Mouse (Mus musculus) thymus, postnatal 0 days (tissue): ENCODE measurements around the gene Rpl5. TPM values are rescaled to one million over a fixed set of nuclear protein-coding genes. Genes with fewer than 3 reads are reported as not detected.
"Not testable (repeated sequence)": the region's sequence is repeated elsewhere in the genome, so short reads cannot be mapped to it uniquely, and the experiment has no call there.

ENCODE experiments used
- DNase-seq: peaks from one replicate; pipeline ENCODE4 v3.0.0-alpha.2; 2015; ENCODE audit warnings: low spot score
- polyA plus RNA-seq: library from polyadenylated mRNA; unstranded; fragments of >200 nt; fragmentation: Nextera tagmentation; extraction: Ambion mirVana; gene quantifications from 2 replicates; pipeline ENCODE4 v1.2.1, GENCODE M21; 2015

The Rpl5 gene
- polyA plus RNA-seq, 1 experiment from 2014 or later: 67.3 TPM

- no peak for DNase-seq
Observed at GRCm38 (mm10) chr5:107896265-107896664, 4.0 kb upstream of the Rpl5 start.

DNA sequence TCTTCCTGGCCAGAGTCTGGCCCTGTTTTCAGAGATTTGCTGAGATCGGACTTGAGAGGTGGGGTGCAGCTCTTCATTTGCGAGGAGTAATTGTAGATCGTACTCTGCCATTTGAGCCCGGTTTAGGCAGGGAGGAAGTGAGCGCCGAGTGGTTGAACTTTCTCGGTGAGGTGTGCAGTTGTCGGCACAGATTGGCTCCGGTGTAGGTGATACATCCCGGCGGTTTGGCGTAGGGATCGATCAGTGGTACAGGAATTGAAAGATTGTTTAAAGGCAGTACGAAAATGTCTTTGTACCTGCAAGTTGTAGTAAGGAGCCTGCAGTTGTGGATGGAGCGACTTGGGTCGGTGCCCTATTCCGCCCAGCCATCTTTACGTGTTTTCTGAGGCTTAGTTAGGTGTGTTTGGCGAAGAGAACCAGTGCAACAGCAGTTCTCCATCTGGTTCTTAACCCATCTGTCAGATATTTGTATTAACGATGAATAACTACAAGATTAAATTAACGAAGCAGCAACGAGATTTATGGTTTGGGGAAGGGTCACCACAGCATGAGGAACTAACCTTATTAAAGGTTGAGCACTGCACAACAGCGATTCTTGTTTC, 813 bp downstream of the Rpl5 start:
- DNase-seq: peak; percentile 55

- no peak for DNase-seq
Observed at GRCm38 (mm10) chr5:107904325-107904724, 4.0 kb downstream of the Rpl5 start.

DNA sequence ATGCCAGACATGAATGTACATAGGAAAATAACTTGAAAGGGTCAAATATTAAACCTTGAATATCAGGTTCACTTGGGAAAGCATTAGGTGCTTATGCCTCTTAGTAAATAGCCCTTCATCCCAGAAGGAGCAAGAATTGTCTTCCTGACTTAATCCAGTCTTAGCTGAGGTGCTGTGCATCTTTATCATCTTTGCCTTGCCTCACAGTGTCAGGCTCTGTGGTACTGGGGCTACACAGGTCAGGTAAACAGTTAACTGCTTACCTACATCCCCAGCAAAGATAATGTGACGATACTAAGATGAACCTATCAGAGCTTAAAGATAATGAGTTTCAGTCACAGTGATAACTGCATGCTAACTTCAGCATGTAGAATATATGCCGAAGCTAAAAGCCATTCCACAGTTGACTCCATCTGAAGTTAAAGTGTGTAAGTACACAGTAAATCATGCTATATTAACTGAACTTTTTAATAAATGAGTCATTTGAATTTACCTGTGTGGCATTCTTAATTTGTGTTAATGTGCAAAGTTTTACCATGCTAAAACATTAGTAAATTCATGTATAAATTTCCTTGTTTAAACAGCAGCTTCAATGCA, 8.3 kb downstream of the Rpl5 start:
- no peak for DNase-seq

DNA sequence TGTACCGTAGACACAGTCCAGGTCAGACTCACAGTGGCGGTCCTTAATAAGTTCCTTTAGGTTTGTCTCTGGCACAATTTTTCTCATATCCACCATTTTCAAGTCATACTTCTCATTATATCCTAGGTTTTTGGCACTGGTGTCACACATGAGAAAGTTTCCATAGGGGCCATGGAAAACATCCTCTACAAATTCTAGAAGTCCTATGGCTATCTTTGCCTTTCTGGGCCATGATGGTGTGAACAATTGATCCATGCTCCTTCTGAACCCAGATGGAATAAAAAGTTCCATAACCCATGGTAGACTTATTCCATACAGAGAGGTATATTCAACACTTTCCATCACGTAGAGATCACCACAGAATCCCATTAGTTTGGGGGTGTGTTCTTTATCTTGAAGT, 9.4 kb downstream of the Rpl5 start:
- DNase-seq: no peak

- DNase-seq: no peak
Observed at GRCm38 (mm10) chr5:107910084-107910616, 9.8 kb downstream of the Rpl5 start.

DNA sequence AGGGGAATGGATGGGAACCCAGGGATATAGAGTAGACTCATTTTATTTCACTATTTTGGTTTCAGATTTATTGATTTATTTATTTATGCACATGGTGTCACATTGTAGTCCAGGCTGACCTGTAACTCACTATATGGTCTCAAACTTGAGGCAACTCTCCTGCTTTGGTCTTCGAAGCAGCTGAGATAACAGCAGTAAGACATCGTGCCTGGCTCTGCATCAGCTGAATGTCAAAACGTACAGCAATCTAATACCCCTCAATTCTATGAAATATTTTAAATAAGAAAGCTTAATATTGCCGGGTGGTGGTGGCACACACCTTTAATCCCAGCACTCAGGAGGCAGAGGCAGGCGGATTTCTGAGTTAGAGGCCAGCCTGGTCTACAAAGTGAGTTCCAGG, 10.7 kb downstream of the Rpl5 start:
- no peak for DNase-seq

- DNase-seq: no peak
Observed at GRCm38 (mm10) chr5:107915280-107915679, 15.0 kb downstream of the Rpl5 start.

DNA sequence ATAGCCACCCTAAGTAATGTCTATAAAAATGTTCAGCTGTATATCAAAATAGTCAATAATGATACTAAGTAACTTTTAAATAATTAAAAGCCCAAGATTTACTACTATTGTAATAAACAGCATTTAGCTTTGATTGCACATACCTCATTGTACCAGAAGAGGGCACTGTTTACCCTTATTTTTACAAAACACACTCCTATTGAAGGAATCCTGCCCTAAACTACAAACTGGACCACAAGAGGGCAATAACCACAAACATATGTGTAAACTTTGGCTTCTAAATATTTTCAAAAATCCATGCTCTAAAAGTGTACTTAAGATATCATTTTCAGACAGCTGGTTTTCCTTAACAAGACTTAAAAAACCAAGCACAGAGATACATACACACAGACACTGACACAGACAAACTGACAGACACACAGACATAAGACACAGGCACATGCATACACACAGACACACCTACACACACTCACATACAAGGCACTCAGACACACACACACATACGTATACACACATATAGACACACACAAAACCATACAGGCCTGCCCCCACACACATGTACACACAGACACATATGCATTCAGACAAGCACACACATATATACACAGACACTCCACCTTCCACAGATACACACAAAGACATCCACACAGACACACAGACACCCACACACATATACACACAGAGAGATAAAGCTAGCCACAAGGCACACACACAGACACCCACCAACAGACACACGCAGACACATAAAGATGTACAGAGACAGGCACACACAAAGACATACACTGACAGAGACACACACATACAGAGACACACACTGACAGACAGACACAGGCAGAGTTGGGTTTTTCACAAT, 21.3 kb downstream of the Rpl5 start:
- DNase-seq: peak; percentile 81

- DNase-seq: no peak
Observed at GRCm38 (mm10) chr5:107922836-107923235, 22.5 kb downstream of the Rpl5 start.

- no peak for DNase-seq
Observed at GRCm38 (mm10) chr5:107924564-107924963, 24.3 kb downstream of the Rpl5 start.

DNA sequence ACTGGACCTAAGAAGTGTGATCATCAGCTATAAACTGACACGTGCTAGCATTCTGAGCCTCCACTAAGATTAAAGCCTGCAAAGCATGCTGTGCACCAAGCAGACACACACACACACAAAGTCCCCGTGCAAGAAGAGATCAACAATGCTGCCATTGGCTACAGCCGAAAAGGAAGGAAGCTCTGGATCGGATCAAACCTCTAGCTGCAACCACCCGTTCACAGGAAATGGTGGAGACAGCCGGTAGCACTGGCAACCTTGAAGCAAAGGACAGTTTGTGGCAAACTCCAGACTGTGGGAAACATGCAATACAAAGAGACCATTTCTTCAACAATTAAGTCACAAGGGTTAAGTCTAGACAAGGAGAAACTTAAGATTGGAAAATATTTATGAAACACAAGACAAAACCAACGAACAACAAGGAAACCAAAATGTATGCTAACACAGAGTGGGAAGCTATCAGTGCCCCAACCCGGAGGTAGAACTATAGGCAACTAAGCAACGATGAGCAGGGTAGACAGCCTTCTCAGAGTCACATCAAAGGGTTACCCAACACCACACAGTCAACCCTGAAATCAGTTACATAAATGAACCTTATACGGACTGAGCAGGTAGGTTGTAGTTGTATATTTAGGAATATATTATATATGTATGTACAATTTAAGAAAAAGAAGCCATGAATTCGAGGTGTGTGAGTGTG, 26.4 kb downstream of the Rpl5 start:
- peak; percentile 83 for DNase-seq

DNA sequence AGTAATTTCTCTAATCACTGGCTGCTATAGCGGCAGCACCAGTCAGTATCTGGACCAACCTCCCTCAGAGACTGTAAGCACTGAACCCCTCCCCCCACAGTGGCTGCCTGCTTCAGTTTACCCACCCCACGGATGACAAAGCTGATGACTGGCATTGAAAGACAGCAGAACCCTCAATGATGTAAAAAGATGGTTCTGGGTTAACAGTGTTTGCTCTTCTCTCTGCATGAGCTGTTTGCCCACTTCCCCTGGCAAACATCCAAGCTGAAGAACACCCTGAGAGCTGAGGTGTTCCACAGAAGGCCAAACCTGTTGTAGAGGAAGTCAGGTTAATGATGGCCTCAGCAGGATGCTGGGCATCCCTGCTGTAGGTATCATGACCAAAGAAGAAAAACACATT, 32.3 kb downstream of the Rpl5 start:
- peak; percentile 16 for DNase-seq

DNA sequence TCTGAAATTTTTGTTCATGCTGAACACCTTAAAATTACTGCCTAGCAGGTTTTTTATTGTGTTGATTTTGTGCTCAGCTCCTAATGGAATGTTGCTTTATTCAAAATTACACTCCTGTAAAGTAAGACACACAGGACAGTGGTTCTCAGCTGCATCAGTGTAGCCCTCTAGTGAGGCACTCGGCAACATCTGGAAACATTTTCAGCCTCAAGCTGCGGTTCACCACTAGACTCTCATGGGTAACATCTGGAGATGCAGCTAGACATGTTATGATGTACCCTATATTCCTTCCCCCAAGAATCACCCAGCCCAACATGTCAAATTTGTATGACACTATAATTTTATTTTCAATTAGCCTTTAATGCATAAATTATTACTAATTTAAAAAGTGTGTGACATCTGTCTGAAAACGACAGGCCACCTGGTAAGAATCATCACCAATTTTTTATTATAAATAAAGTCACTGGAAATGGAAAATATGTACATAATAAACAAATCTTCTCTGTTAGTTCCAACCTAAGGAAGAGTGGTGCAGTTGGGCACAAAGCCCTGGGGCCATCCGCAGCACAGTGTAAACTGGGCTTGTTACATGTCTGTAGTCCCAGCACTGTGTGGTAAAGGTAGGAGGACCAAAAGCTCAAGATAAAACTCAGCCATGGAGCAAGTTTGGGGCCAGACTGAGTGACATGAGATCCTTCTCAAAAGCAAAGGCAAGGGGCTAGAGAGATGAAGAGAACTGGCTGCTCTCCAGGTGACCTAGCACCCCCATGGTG, 33.1 kb downstream of the Rpl5 start:
- DNase-seq: peak; percentile 24

DNA sequence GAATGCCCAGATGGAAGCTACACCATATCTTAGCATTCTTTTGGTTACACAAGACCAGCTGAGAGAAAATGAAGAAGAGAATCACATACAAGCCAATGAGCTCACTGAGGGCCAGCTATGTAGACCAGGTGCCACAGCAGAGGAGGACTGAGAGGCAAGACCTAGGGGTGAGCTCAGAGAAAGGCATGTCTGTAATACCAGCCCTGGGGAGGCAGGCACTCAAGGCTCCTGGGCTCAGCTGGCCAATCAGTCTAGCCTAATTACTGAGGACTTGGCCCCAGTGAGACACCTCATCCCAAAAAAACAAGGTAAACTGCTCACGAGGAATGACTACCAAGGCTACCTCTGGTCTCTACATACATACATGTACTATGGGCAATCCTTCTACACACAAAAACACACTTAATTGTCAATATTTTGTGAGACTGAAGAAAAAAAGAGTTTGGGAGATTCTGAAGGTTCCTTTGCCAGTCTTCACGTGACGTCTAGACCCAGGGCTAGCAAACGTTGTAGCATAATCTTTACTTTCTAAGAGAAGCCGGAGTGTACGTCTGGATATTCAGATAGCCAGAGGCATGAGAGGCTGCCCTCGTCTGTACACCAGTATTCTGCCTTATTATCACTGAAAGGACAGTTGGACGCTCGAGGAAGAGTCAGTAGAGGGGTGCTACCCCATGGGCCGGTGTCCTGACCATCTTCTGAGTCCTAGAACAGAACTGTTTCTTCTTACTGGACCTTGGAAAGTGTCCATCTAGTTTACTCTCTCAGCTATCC, 34.7 kb downstream of the Rpl5 start:
- DNase-seq: no peak

- DNase-seq: no peak
Observed at GRCm38 (mm10) chr5:107936625-107937389, 36.5 kb downstream of the Rpl5 start.

DNA sequence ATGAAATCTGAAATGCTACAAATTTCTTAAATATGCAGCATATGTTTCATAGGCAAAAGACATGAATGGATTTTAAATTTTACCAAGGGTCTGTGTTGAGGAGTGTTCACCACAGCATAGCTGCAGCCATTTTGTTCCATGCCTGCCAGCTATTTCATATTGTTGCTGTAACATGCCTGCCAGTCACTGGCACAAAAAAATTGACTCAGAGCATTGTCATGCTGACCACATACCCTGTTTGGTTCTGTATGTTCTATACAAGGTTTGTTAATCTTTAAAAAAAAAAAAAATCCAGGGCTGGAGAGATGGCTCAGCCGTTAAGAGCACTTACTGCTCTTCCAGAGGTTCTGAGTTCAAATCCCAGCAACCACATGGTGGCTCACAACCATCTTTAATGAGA, 38.2 kb downstream of the Rpl5 start:
- not testable (repeated sequence) for DNase-seq

- DNase-seq: no peak
Observed at GRCm38 (mm10) chr5:107938886-107939285, 38.6 kb downstream of the Rpl5 start.

DNA sequence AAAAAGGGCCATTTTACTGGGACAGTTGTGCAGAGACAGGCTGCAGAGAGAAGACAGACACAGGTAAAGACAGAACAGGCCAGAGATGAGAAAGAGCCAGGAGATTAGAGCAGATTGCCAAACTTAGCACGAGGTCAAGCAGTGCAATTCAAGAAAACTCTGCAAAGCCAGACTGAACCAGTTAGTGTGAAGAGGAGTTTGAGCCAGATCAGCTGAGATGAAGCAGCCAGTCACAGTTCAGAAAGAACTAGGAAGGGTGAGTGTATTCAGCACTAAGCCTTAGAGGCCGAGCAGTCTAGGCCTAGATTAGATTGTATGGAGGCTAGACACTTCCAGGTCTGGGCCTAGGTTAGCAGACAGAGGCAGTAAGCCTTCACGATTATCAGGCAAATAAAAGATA, 39.4 kb downstream of the Rpl5 start:
- no peak for DNase-seq
